Mouse (Mus musculus): ENCODE measurements around the gene Tfrc. TPM values are rescaled to one million over a fixed set of nuclear protein-coding genes. Genes with fewer than 3 reads are reported as not detected.

The Tfrc gene
- polyA plus RNA-seq, 1 experiment = 12.0 TPM

GRCm38 (mm10) chr16:32597909-32598381 is 10.8 kb upstream of the Tfrc start:
- Histone ChIP-seq H3K27me3 (replicated peaks; ENCODE audit: control insufficient read depth, insufficient read depth, low read length) (no peaks in the 10 kb centered on the region), H3K4me3 (ENCODE audit: insufficient read depth, low read depth, low read length) (no peak overlapping the region), H3K36me3 (ENCODE audit: control insufficient read depth, insufficient read depth, low read length) (no peaks in the 10 kb centered on the region), H3K27ac (ENCODE audit: insufficient read depth, low read depth, low read length) (no peak overlapping the region), H3K4me1 (ENCODE audit: control insufficient read depth, insufficient read depth, low read length) (peaks cover 5% of the 10 kb centered on the region; the same call in 1 of the 2 replicates)
- no peak for TF ChIP-seq CTCF (conservative IDR thresholded peaks at IDR 0.05; ENCODE audit: insufficient read depth, insufficient read length, low read depth, low read length)
- WGBS = 30% methylated on average over 4 of the region's 4 CpGs
- peak; percentile 17 for DNase-seq

- Histone ChIP-seq H3K27ac (ENCODE audit: insufficient read depth, low read depth, low read length) (no peak overlapping the region), H3K27me3 (replicated peaks; ENCODE audit: control insufficient read depth, insufficient read depth, low read length) (no peaks in the 10 kb centered on the region), H3K4me3 (ENCODE audit: insufficient read depth, low read depth, low read length) (no peak overlapping the region), H3K36me3 (ENCODE audit: control insufficient read depth, insufficient read depth, low read length) (no peaks in the 10 kb centered on the region), H3K4me1 (ENCODE audit: control insufficient read depth, insufficient read depth, low read length) (peaks cover 5% of the 10 kb centered on the region; the same call in 1 of the 2 replicates)
- TF ChIP-seq POLR2A (IDR thresholded peaks at IDR 0.05; ENCODE audit: low read depth, low read length) (no peak), CTCF (conservative IDR thresholded peaks at IDR 0.05; ENCODE audit: insufficient read depth, insufficient read length, low read depth, low read length) (no peak)
- no peak for DNase-seq
- 84% methylated on average over 1 of the region's 1 CpGs for WGBS
Observed at GRCm38 (mm10) chr16:32599151-32599550, 9.6 kb upstream of the Tfrc start.

DNA sequence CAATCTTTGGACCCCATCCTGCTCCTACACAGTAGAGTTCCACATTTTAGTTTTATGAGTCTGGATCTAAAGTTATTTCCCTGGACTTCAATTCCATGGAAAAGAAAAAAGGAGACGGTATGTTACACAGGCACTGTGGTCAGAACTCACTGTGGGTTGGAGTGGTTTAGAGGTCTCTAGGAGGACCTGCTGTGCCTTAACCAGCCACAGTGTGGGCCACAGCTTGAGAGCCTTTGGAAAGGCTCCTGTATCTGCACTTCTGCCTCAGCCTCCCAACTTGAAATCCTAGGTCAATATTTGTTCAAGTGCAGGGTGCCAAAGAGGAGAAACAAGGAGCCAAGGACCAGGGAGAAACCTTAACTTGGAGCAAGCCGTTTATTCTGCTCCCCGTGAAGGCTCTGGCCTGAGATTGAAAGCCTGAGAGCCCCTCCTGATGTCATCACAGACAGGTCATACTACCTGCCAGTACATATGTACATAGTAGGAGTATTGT is 6.5 kb upstream of the Tfrc start:
- no peak for DNase-seq
- no peaks in the 10 kb centered on the region for H3K27me3 ChIP-seq (replicated peaks; ENCODE audit: control insufficient read depth, insufficient read depth, low read length)
- H3K4me1 ChIP-seq (ENCODE audit: control insufficient read depth, insufficient read depth, low read length) = peaks cover 5% of the 10 kb centered on the region; the same call in 1 of the 2 replicates
- no peak overlapping the region for H3K27ac ChIP-seq (ENCODE audit: insufficient read depth, low read depth, low read length)
- TF ChIP-seq POLR2A (IDR thresholded peaks at IDR 0.05; ENCODE audit: low read depth, low read length) = no peak
- no peak for TF ChIP-seq CTCF (conservative IDR thresholded peaks at IDR 0.05; ENCODE audit: insufficient read depth, insufficient read length, low read depth, low read length)
- no peak overlapping the region for H3K4me3 ChIP-seq (ENCODE audit: insufficient read depth, low read depth, low read length)
- no peaks in the 10 kb centered on the region for H3K36me3 ChIP-seq (ENCODE audit: control insufficient read depth, insufficient read depth, low read length)
- 85% methylated on average over 3 of the region's 3 CpGs for WGBS

GRCm38 (mm10) chr16:32607562-32608343 is 967 bp upstream of the Tfrc start:
- peak overlapping the region; percentile 53; the same call in 1 of the 2 replicates for H3K27ac ChIP-seq (ENCODE audit: insufficient read depth, low read depth, low read length)
- WGBS = 48% methylated on average over 7 of the region's 7 CpGs
- no peak for DNase-seq
- no peak overlapping the region for H3K4me3 ChIP-seq (ENCODE audit: insufficient read depth, low read depth, low read length)
- H3K36me3 ChIP-seq (ENCODE audit: control insufficient read depth, insufficient read depth, low read length) = no peaks in the 10 kb centered on the region
- no peaks in the 10 kb centered on the region for H3K27me3 ChIP-seq (replicated peaks; ENCODE audit: control insufficient read depth, insufficient read depth, low read length)
- TF ChIP-seq CTCF (conservative IDR thresholded peaks at IDR 0.05; ENCODE audit: insufficient read depth, insufficient read length, low read depth, low read length) (no peak), POLR2A (IDR thresholded peaks at IDR 0.05; ENCODE audit: low read depth, low read length) (no peak)
- H3K4me1 ChIP-seq (ENCODE audit: control insufficient read depth, insufficient read depth, low read length) = peaks cover 2% of the 10 kb centered on the region; the same call in 1 of the 2 replicates

DNA sequence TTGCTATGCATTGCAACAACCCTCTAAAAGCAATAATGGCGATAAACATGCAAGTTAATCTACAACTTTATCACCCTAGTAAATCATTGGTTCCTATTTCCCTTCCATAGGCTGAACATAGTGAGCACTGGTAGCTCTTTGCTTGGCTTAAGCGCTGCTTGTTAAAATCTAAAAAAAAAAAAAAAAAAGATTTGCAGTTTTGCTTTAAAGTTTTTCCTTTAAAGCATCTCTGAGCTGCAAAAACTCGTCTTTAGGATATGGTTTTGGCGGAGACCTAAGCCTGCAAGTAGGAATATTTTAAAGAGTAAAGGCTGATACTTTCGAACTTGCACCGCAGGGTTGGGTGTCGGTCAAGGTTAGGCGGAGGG is 392 bp upstream of the Tfrc start:
- H3K4me1 ChIP-seq (ENCODE audit: control insufficient read depth, insufficient read depth, low read length) = peaks cover 2% of the 10 kb centered on the region; the same call in 1 of the 2 replicates
- H3K27ac ChIP-seq (ENCODE audit: insufficient read depth, low read depth, low read length) = peak overlapping the region; percentile 53; the same call in 1 of the 2 replicates
- no peaks in the 10 kb centered on the region for H3K27me3 ChIP-seq (replicated peaks; ENCODE audit: control insufficient read depth, insufficient read depth, low read length)
- WGBS = 6% methylated on average over 8 of the region's 8 CpGs
- no peak for TF ChIP-seq CTCF (conservative IDR thresholded peaks at IDR 0.05; ENCODE audit: insufficient read depth, insufficient read length, low read depth, low read length)
- no peak for TF ChIP-seq POLR2A (IDR thresholded peaks at IDR 0.05; ENCODE audit: low read depth, low read length)
- H3K4me3 ChIP-seq (ENCODE audit: insufficient read depth, low read depth, low read length) = peak overlapping the region; percentile 94
- no peak for DNase-seq
- no peaks in the 10 kb centered on the region for H3K36me3 ChIP-seq (ENCODE audit: control insufficient read depth, insufficient read depth, low read length)

DNA sequence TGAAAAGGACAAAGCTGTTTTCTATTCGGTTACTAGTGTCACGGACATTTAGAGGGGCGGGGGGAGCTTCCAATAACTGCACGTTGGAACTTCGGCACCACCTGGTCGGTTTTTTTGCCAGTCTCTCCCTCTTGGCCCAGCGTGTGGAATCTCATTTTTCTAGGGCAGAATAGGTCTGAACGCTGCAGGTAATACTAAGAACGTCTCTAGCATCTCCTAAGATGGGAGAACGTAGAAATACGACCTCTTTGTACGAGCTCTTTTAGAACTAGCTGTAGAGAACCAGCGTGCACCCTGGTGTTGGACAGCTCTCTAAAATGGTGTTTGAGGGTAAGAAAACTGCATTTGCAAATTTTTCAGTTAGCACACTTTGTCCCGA is 670 bp downstream of the Tfrc start:
- WGBS = 2% methylated on average over 14 of the region's 14 CpGs
- peak overlapping the region; percentile 70 for H3K27ac ChIP-seq (ENCODE audit: insufficient read depth, low read depth, low read length)
- H3K4me3 ChIP-seq (ENCODE audit: insufficient read depth, low read depth, low read length) = peak overlapping the region; percentile 94
- TF ChIP-seq CTCF (conservative IDR thresholded peaks at IDR 0.05; ENCODE audit: insufficient read depth, insufficient read length, low read depth, low read length) (no peak), POLR2A (IDR thresholded peaks at IDR 0.05; ENCODE audit: low read depth, low read length) (no peak)
- peak; percentile 48 for DNase-seq
- H3K36me3 ChIP-seq (ENCODE audit: control insufficient read depth, insufficient read depth, low read length) = no peaks in the 10 kb centered on the region
- H3K4me1 ChIP-seq (ENCODE audit: control insufficient read depth, insufficient read depth, low read length) = peaks cover 2% of the 10 kb centered on the region; the same call in 1 of the 2 replicates
- H3K27me3 ChIP-seq (replicated peaks; ENCODE audit: control insufficient read depth, insufficient read depth, low read length) = no peaks in the 10 kb centered on the region

All from kidney, adult 2 months (tissue).